In genomic region chr9:48558637-48559036, GRCm38 (mm10) we compare ENCODE assay signal across 9 mouse cellular contexts. TPM values are rescaled to one million over a fixed set of nuclear protein-coding genes. Genes with fewer than 3 reads are reported as not detected.
DNase-seq lines count a peak whose midpoint lies in the region; ATAC-seq lines count a peak whose summit lies in the region.
"Had no signal": no experiment of that assay in that cellular context is flagged by ENCODE, and none has a peak within 500 bp of the region (broad histone marks: within the 10 kb centered on the region; RNA-seq: fewer than 3 reads in every experiment).

No protein-coding gene starts in this region.

- no peak overlapping the region for H3K4me3 ChIP-seq in heart, embryonic 11.5 days (ENCODE audit: low read depth, low read length)
- no peak overlapping the region for H3K4me3 ChIP-seq in midbrain, embryonic 10.5 days

- H3K4me1 ChIP-seq in heart, embryonic 11.5 days (ENCODE audit: control insufficient read depth, insufficient read depth, low read length) = no peaks in the 10 kb centered on the region
- no peaks in the 10 kb centered on the region for H3K4me1 ChIP-seq in midbrain, embryonic 10.5 days

- no peaks in the 10 kb centered on the region for H3K9me3 ChIP-seq in heart, embryonic 11.5 days (replicated peaks; ENCODE audit: control insufficient read depth, low read length)
- no peaks in the 10 kb centered on the region for H3K9me3 ChIP-seq in midbrain, embryonic 10.5 days (replicated peaks)

- DNase-seq in heart, adult 11 months = peak; percentile 90
- DNase-seq in lung, postnatal 10 days = peak; percentile 9
- peak; percentile 39 to 58 for DNase-seq in spleen, postnatal 14 days (ENCODE audit: low spot score in 2 of 2)
- no peak for DNase-seq in midbrain, embryonic 10.5 days (ENCODE audit: low spot score)
- no peak for DNase-seq in MN1 (ENCODE audit: low spot score)
- no peak for DNase-seq in adrenal gland, adult 18-20 months (ENCODE audit: low spot score in 2 of 2)
- DNase-seq: adrenal gland, adult 2 months had no signal

- no peaks in the 10 kb centered on the region for H3K36me3 ChIP-seq in heart, embryonic 11.5 days (ENCODE audit: control insufficient read depth, insufficient read depth, low read length)
- no peaks in the 10 kb centered on the region for H3K36me3 ChIP-seq in midbrain, embryonic 10.5 days

- no peak overlapping the region for H3K9ac ChIP-seq in heart, embryonic 11.5 days (ENCODE audit: low read depth, low read length)

- WGBS in heart, embryonic 11.5 days (ENCODE audit: insufficient replicate concordance) = 64% methylated on average over 4 of the region's 4 CpGs
- whole genome bisulfite sequencing in midbrain, embryonic 10.5 days = 84% methylated on average over 4 of the region's 4 CpGs

- no peak overlapping the region for H3K4me2 ChIP-seq in heart, embryonic 11.5 days

- no peak overlapping the region for H3K27ac ChIP-seq in heart, embryonic 11.5 days (ENCODE audit: low read depth, low read length)
- H3K27ac ChIP-seq in midbrain, embryonic 10.5 days (replicated peaks) = no peak overlapping the region

- ATAC-seq in heart, embryonic 11.5 days (replicated peaks; ENCODE audit: insufficient number of reproducible peaks, low FRiP score, low TSS enrichment) = no peak
- ATAC-seq in CD4-positive, CD25-positive, alpha-beta regulatory T cell, adult 4 months = peak; percentile 74

- H3K27me3 ChIP-seq in heart, embryonic 11.5 days (ENCODE audit: control insufficient read depth, insufficient read depth, low read length) = 0 out of 2 replicates have a peak, but pooled peaks cover 3% of the 10 kb centered on the region
- H3K27me3 ChIP-seq in midbrain, embryonic 10.5 days (ENCODE audit: low read depth, poor library complexity, severe bottlenecking) = no peaks in the 10 kb centered on the region

RNA-seq across cellular contexts. Expression of gene Nnmt, which starts 46.3 kb away (rescaled TPM):
- polyA plus RNA-seq in heart, embryonic 11.5 days (2014; fragmentation: Nextera tagmentation; extraction: Ambion mirVana) = 3.4 and 4.2 TPM in 2 replicates
- polyA plus RNA-seq in CD4-positive, CD25-positive, alpha-beta regulatory T cell, adult 4 months (2017; shearing (Covaris generic)) = not detected
- 0.65 and 1.1 TPM in 2 replicates for polyA plus RNA-seq in midbrain, embryonic 10.5 days (2016; fragmentation: Nextera tagmentation; extraction: Ambion mirVana)
- 10 to 100 TPM; 24.5 to 55.3 TPM for total RNA-seq in adrenal gland, adult 18-20 months (2021)

Comparison
In these comparisons a context has a peak if more than half of its experiments do, and no peak if none do; other contexts are left out.
1. DNase-seq: peak in heart, adult 11 months (single experiment), lung, postnatal 10 days (single experiment) and spleen, postnatal 14 days (2 of 2); none in midbrain, embryonic 10.5 days (single experiment), MN1 (single experiment) and adrenal gland, adult 18-20 months (0 of 2).